Mouse (Mus musculus): ENCODE results near the gene B4galt5. TPM values are rescaled to one million over a fixed set of nuclear protein-coding genes. Genes with fewer than 3 reads are reported as not detected.

The B4galt5 gene
- polyA plus RNA-seq, 1 experiment from 2014 or later: 14.5 TPM

DNA sequence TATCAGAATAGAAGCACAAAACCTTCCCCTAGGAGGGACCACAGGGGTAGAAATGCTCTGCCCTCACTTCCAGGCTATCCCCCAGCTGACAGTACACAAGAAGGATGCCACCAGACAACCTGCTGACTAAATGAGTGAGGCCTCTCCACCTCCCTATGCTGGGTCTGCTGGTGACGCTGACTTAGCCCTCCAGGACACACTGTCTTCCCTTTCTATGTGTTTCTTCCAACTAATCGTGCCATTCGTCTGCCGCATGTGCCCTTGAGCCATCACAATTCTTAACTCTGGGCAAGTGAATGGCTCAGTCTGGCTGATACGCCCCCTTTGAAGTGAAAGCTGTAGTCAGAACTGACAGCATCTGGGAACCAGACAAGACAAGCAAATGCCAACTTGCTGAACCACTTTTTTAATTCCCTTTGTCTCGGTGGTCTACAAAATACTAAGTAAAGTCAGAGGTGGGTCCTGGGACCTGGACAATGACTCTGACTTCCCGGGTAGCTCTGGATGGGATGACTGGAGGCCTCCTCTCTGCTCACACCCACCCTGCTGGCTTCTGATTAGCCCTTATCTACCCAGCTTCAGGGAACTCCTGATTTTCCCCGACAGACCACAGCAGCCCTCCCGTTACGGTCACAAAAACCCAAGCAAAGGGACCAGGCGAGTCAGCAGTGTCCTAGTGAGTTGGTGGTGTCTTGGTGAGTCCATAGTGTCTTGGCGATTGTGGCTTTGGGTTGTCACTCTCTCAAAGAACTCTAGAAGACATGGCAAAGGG is 5.4 kb downstream of the B4galt5 start:
- Histone ChIP-seq H3K27ac (peak overlapping the region; percentile 26; the same call in 1 of the 2 replicates), H3K4me2 (replicated peaks) (no peak overlapping the region), H3K4me1 (peaks cover 17% of the 10 kb centered on the region), H3K9me3 (no peaks in the 10 kb centered on the region), H3K9ac (no peak overlapping the region), H3K36me3 (no peaks in the 10 kb centered on the region), H3K27me3 (no peaks in the 10 kb centered on the region), H3K4me3 (no peak overlapping the region)
- WGBS: 67% methylated on average over 12 of the region's 12 CpGs
- no peak for ATAC-seq (ENCODE audit: insufficient number of reproducible peaks, insufficient read depth, low FRiP score, low TSS enrichment)

- Histone ChIP-seq H3K4me1 (peaks cover 13% of the 10 kb centered on the region), H3K36me3 (no peaks in the 10 kb centered on the region), H3K4me2 (replicated peaks) (no peak overlapping the region), H3K9me3 (no peaks in the 10 kb centered on the region), H3K9ac (no peak overlapping the region), H3K4me3 (no peak overlapping the region), H3K27me3 (no peaks in the 10 kb centered on the region), H3K27ac (no peak overlapping the region; the same call in 1 of the 2 replicates)
- WGBS: 67% methylated on average over 6 of the region's 6 CpGs
- no peak for ATAC-seq (ENCODE audit: insufficient number of reproducible peaks, insufficient read depth, low FRiP score, low TSS enrichment)
Observed at GRCm38 (mm10) chr2:167342876-167343275, 6.1 kb downstream of the B4galt5 start.

- ATAC-seq (ENCODE audit: insufficient number of reproducible peaks, insufficient read depth, low FRiP score, low TSS enrichment): no peak
- no peak overlapping the region for H3K9ac ChIP-seq
- peaks cover 18% of the 10 kb centered on the region for H3K4me1 ChIP-seq
- H3K4me3 ChIP-seq: no peak overlapping the region
- WGBS: 65% methylated on average over 2 of the region's 2 CpGs
- no peaks in the 10 kb centered on the region for H3K27me3 ChIP-seq
- no peak overlapping the region for H3K4me2 ChIP-seq (replicated peaks)
- H3K27ac ChIP-seq: no peak overlapping the region
- H3K9me3 ChIP-seq: no peaks in the 10 kb centered on the region
- H3K36me3 ChIP-seq: no peaks in the 10 kb centered on the region
Observed at GRCm38 (mm10) chr2:167337580-167337979, 11.4 kb downstream of the B4galt5 start.

DNA sequence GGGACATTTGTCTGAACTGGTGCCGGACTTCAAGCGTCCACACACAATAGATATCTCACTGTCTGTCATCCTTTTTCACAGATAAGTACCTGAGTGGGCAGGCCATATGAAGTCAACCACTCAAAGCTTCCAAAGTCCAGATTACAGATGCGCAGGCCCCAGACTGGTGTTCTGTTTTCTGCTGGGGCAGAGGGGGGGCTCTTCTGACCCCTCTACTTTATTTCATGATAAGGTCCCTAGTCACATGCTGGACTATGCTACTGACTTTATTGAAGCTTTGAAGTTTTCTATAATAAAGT is 11.8 kb downstream of the B4galt5 start:
- H3K9me3 ChIP-seq: no peaks in the 10 kb centered on the region
- H3K4me2 ChIP-seq (replicated peaks): no peak overlapping the region
- H3K9ac ChIP-seq: no peak overlapping the region
- H3K27ac ChIP-seq: no peak overlapping the region
- H3K4me3 ChIP-seq: no peak overlapping the region
- H3K4me1 ChIP-seq: peaks cover 18% of the 10 kb centered on the region
- no peak for ATAC-seq (ENCODE audit: insufficient number of reproducible peaks, insufficient read depth, low FRiP score, low TSS enrichment)
- H3K27me3 ChIP-seq: no peaks in the 10 kb centered on the region
- no peaks in the 10 kb centered on the region for H3K36me3 ChIP-seq
- 85% methylated on average over 3 of the region's 3 CpGs for WGBS

DNA sequence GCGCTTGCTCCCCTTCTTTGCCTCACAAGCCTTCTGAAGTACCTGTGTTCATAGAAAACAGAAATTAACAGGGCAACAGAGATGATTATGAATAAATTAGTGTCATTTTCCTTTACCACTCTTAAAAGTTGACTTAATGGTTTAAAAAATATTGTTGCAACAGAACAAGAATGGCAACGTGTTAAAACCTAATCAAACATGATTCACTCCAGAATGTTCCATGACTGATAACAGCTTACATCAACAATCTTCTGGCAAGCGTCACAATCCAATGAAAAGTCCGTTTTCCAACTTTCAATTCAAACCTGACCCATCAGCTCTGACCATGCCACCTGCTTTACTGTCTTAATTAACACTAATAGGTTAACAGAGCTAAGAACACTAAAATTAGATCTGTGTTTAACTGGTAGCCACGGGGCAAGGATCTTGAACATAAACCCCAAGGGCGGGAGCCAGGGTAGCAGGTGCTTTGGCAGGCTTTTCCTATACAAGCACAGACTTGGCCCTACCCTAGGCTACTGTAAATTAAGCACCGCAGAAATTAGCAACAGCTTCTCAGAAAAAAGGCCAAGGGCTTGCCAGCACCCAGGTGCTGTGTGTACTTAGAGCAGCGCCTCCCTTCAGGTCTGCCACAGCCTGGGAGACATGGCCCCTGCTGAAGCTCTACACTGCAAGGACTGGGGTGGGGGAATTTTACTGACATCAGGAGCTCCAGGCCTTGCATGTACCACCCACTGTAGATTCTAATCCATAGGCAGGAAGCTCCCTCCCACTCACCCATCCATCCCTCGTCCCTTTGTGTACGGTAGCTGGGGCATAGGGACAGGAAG is 12.4 kb downstream of the B4galt5 start:
- Histone ChIP-seq H3K9me3 (no peaks in the 10 kb centered on the region), H3K9ac (no peak overlapping the region), H3K27ac (no peak overlapping the region), H3K27me3 (no peaks in the 10 kb centered on the region), H3K36me3 (no peaks in the 10 kb centered on the region), H3K4me3 (no peak overlapping the region), H3K4me2 (replicated peaks) (no peak overlapping the region), H3K4me1 (peaks cover 20% of the 10 kb centered on the region)
- no peak for ATAC-seq (ENCODE audit: insufficient number of reproducible peaks, insufficient read depth, low FRiP score, low TSS enrichment)
- WGBS: 72% methylated on average over 10 of the region's 10 CpGs

- ATAC-seq (ENCODE audit: insufficient number of reproducible peaks, insufficient read depth, low FRiP score, low TSS enrichment): no peak
- WGBS: 66% methylated on average over 9 of the region's 9 CpGs
- no peaks in the 10 kb centered on the region for H3K9me3 ChIP-seq
- H3K4me3 ChIP-seq: no peak overlapping the region
- H3K4me1 ChIP-seq: peaks cover 36% of the 10 kb centered on the region
- no peak overlapping the region for H3K9ac ChIP-seq
- no peak overlapping the region for H3K27ac ChIP-seq
- no peak overlapping the region for H3K4me2 ChIP-seq (replicated peaks)
- no peaks in the 10 kb centered on the region for H3K36me3 ChIP-seq
- H3K27me3 ChIP-seq: no peaks in the 10 kb centered on the region
Observed at GRCm38 (mm10) chr2:167335066-167335465, 13.9 kb downstream of the B4galt5 start.

DNA sequence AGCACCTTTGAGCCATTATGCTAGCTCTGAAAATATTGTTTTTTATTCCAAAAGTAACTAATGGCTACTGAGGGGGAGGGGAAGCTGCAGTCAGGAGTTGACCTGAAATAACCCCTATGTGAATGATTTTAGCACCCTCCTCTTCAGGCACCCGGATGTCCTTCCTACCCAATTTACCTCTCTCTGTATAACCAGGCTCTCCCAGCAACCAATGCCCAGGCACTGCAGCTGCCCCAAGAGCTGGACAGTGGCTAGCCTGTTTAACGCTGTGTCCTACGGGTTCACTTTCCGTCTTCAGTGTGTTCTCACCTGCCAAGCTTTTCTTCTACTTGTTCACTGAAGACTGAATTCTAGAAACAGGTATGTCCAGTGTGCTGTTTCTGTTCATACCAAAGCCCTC is 14.7 kb downstream of the B4galt5 start:
- Histone ChIP-seq H3K27me3 (no peaks in the 10 kb centered on the region), H3K27ac (no peak overlapping the region), H3K4me1 (peaks cover 38% of the 10 kb centered on the region), H3K4me2 (replicated peaks) (no peak overlapping the region), H3K36me3 (no peaks in the 10 kb centered on the region), H3K4me3 (no peak overlapping the region), H3K9ac (no peak overlapping the region), H3K9me3 (no peaks in the 10 kb centered on the region)
- WGBS: 87% methylated on average over 4 of the region's 4 CpGs
- no peak for ATAC-seq (ENCODE audit: insufficient number of reproducible peaks, insufficient read depth, low FRiP score, low TSS enrichment)

DNA sequence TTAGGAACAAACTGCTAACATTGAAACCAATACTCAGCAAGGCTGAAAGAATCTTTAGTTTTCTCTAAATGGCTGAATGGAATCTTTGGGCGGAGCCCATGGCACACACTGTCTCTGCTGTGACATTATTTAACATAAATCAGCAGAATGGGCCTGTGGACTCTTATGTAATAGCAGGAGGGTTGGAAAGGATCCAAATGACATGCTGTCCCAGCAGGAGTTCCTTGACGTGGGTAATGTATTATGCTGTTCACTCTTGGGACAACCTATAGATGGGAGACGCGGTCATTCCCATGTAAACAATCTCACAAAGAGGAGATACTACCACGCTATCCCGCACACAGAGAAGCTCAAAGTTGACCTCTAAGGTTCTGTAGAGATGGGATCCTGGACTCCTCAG is 15.5 kb downstream of the B4galt5 start:
- H3K27me3 ChIP-seq: no peaks in the 10 kb centered on the region
- no peaks in the 10 kb centered on the region for H3K9me3 ChIP-seq
- 86% methylated on average over 6 of the region's 6 CpGs for WGBS
- no peak overlapping the region for H3K9ac ChIP-seq
- no peaks in the 10 kb centered on the region for H3K36me3 ChIP-seq
- no peak overlapping the region for H3K4me2 ChIP-seq (replicated peaks)
- peaks cover 38% of the 10 kb centered on the region for H3K4me1 ChIP-seq
- H3K27ac ChIP-seq: no peak overlapping the region
- no peak for ATAC-seq (ENCODE audit: insufficient number of reproducible peaks, insufficient read depth, low FRiP score, low TSS enrichment)
- no peak overlapping the region for H3K4me3 ChIP-seq

GRCm38 (mm10) chr2:167332336-167332987 is 16.5 kb downstream of the B4galt5 start:
- no peaks in the 10 kb centered on the region for H3K27me3 ChIP-seq
- no peak for ATAC-seq (ENCODE audit: insufficient number of reproducible peaks, insufficient read depth, low FRiP score, low TSS enrichment)
- H3K27ac ChIP-seq: no peak overlapping the region
- no peak overlapping the region; the same call in 1 of the 2 replicates for H3K9ac ChIP-seq
- H3K9me3 ChIP-seq: no peaks in the 10 kb centered on the region
- H3K36me3 ChIP-seq: no peaks in the 10 kb centered on the region
- H3K4me2 ChIP-seq (replicated peaks): no peak overlapping the region
- 65% methylated on average over 7 of the region's 7 CpGs for WGBS
- peaks cover 38% of the 10 kb centered on the region for H3K4me1 ChIP-seq
- H3K4me3 ChIP-seq: no peak overlapping the region

DNA sequence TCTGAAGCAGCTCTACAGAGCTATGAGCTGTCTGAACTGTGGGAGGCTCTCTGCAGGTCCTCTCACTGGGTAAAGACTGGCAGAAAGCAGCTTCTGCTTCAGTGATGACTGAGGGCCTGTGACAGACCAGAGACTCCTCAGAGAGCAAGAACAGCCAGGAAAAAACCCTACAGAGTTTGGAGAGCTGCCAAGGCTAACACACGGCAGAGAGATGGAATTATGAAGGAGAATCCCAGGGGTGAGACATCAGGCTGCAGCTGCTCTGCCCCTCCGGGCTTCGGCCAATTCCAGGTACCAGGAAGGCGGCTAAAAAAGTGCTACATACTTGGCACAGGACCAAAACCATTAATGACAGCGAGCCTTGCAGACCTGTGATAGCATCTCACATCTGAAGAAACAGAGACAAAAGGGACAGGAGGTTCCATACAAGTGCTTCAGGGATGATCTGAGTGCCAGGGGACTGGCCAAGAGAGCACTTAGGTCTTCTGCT is 17.5 kb downstream of the B4galt5 start:
- Histone ChIP-seq H3K27me3 (no peaks in the 10 kb centered on the region), H3K36me3 (no peaks in the 10 kb centered on the region), H3K9me3 (no peaks in the 10 kb centered on the region), H3K9ac (no peak overlapping the region), H3K4me3 (no peak overlapping the region), H3K4me1 (peaks cover 35% of the 10 kb centered on the region), H3K27ac (peak overlapping the region; percentile 51), H3K4me2 (replicated peaks) (no peak overlapping the region)
- ATAC-seq (ENCODE audit: insufficient number of reproducible peaks, insufficient read depth, low FRiP score, low TSS enrichment): no peak
- 42% methylated on average over 5 of the region's 5 CpGs for WGBS

GRCm38 (mm10) chr2:167330581-167330980 is 18.4 kb downstream of the B4galt5 start:
- 87% methylated on average over 5 of the region's 5 CpGs for WGBS
- no peaks in the 10 kb centered on the region for H3K36me3 ChIP-seq
- H3K27ac ChIP-seq: no peak overlapping the region
- H3K4me1 ChIP-seq: peaks cover 32% of the 10 kb centered on the region
- no peak overlapping the region for H3K4me3 ChIP-seq
- no peaks in the 10 kb centered on the region for H3K9me3 ChIP-seq
- no peak overlapping the region for H3K4me2 ChIP-seq (replicated peaks)
- ATAC-seq (ENCODE audit: insufficient number of reproducible peaks, insufficient read depth, low FRiP score, low TSS enrichment): no peak
- no peaks in the 10 kb centered on the region for H3K27me3 ChIP-seq
- no peak overlapping the region for H3K9ac ChIP-seq

Data from embryonic facial prominence, embryonic 12.5 days (tissue).